Mouse (Mus musculus) ES-E14 (cell line): ENCODE data around the gene Gdf10.

Experiments used
- CHD2 ChIP-seq: IDR thresholded peaks from 2 replicates; pipeline ENCODE4 v1.6.1; 2014; ENCODE audit warnings: mild to moderate bottlenecking, low read depth, low read length, inconsistent platforms
- ZC3H11A ChIP-seq: IDR thresholded peaks from 2 replicates; pipeline ENCODE4 v1.6.1; 2012; ENCODE audit warnings: low read depth, mild to moderate bottlenecking, inconsistent platforms, low read length, borderline replicate concordance
- ZNF384 ChIP-seq: IDR thresholded peaks from 2 replicates; pipeline ENCODE4 v1.6.1; 2012; ENCODE audit warnings: low read depth, low read length, inconsistent platforms

DNA sequence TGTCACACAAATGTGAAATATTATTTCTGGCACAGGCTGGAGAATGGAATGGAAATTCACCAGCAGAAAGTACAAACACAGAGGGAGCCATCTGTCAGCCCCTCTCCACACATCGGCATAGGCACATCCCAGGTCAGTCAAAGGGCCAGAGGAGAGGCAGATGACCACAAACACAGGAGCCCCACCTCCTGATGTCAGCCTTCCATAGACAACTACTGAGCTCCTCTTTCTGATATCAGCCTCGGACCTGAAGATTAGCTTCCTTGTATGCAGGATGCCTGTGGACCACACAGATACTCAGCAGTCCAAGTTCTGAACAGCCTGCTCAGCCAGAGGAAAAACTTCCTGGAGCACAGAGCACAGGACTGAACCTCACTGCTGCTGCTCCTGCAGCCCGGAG is 33.4 kb upstream of the Gdf10 start:
- TF ChIP-seq CHD2 (no peak), ZC3H11A (no peak), ZNF384 (no peak)
